Mouse (Mus musculus) right cerebral cortex, postnatal 14 days (tissue): ENCODE results near the gene Lgi1.

Experiments used
- DNase-seq: peaks from one replicate; pipeline ENCODE4 v3.0.0; 2022

The Lgi1 gene

GRCm38 (mm10) chr19:38328010-38328409 lies 63.7 kb downstream of the Lgi1 start:
- DNase-seq = no peak

GRCm38 (mm10) chr19:38329257-38329656 lies 64.9 kb downstream of the Lgi1 start:
- DNase-seq = no peak

GRCm38 (mm10) chr19:38331072-38331471 lies 66.7 kb downstream of the Lgi1 start:
- DNase-seq = no peak

- DNase-seq = no peak
Measured at GRCm38 (mm10) chr19:38332245-38332644, 67.9 kb downstream of the Lgi1 start.

GRCm38 (mm10) chr19:38332820-38333219 lies 68.5 kb downstream of the Lgi1 start:
- no peak for DNase-seq

- DNase-seq = no peak
Measured at GRCm38 (mm10) chr19:38336553-38336952, 72.2 kb downstream of the Lgi1 start.

- DNase-seq = no peak
Measured at GRCm38 (mm10) chr19:38337332-38337731, 73.0 kb downstream of the Lgi1 start.

- no peak for DNase-seq
Measured at GRCm38 (mm10) chr19:38339734-38340133, 75.4 kb downstream of the Lgi1 start.

- DNase-seq = no peak
Measured at GRCm38 (mm10) chr19:38343246-38343645, 78.9 kb downstream of the Lgi1 start.

DNA sequence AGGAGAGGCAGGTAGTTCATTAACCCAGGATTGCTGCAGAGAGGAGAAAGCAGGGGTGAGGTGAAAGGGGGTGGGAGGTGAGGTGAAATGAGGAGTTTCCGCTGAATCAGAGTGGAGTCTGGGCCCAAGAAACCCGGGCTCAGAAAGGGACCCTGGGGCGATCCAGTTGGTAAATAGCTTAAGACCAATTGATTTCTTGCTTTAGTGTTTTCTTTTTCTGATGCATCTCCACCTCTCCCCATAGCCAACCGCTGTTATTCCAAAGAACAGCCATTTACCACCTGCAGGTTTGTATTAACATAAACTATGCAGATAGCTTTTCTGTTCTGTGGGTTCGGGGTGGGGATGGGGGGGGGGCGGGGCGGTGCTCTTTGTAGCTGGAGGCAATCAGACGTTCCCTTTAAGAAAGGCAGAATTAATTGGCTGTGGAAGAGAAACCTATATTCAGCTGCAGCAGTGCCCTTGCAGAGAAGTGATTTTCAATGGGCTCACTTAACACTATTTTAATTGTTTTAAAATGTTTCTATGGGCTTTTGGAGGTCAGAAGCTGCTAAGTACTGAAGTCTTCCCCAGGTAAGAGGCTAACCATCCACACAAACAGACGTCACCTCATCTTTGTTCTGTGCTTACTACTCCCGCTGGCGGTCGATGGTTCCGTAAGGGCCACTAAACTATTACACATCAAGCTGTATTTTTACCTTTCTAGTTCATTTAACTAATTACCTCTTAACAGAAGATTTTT lies 84.1 kb downstream of the Lgi1 start:
- DNase-seq = no peak

DNA sequence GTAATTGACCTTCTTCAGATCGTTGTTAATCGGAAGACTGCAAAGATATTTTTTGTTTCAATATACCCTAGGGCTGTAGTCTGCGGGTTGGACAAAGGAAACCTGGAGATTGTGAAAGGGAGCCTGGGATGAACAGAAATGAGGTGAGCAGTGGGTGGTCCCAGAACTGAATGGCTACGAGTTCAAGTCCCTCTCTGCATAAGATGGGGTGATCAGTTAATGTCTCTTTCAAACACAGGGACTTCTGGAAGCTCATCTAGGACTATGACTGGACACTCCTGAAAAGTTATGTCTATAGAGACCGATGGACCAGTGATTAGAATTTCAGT lies 84.6 kb downstream of the Lgi1 start:
- DNase-seq = no peak

DNA sequence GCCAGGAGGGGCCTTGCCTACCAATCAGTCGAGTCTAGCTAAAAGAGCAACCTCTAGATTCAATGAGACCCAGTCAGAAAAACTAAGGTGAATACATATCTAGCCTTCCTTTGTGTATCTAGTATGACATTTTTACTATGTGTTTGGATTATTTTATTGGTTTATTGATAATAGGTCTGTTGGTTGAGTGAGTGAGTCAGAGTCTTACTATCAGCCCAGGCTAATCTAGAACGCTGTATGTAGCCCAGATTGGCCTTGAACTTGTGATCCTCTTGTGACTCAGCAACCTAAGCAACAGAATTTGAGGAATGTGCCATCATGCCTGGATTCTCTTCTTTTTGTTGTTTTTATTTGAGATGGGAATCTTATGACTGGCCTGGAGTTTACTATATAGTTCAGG lies 86.9 kb downstream of the Lgi1 start:
- no peak for DNase-seq

DNA sequence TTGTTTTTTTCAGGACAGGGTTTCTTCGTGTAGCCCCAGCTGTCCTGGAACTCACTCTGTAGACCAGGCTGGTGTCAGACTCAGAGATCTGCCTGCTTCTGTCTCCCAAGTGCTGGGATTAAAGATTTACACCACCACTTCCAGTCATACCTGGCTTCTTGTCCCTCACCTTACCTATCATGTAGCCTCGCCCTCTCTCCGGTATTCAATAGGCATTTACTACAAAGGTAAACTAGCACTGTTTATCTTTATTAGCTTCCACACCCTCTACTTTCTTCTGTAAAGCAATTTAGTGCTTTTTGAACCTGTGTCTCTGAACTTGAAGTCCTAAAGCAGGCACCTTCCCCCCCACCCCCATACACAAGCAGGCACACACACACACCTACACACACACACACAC lies 87.4 kb downstream of the Lgi1 start:
- DNase-seq = no peak

GRCm38 (mm10) chr19:38352495-38353130 lies 88.3 kb downstream of the Lgi1 start:
- no peak for DNase-seq

GRCm38 (mm10) chr19:38354279-38354678 lies 89.9 kb downstream of the Lgi1 start:
- no peak for DNase-seq

DNA sequence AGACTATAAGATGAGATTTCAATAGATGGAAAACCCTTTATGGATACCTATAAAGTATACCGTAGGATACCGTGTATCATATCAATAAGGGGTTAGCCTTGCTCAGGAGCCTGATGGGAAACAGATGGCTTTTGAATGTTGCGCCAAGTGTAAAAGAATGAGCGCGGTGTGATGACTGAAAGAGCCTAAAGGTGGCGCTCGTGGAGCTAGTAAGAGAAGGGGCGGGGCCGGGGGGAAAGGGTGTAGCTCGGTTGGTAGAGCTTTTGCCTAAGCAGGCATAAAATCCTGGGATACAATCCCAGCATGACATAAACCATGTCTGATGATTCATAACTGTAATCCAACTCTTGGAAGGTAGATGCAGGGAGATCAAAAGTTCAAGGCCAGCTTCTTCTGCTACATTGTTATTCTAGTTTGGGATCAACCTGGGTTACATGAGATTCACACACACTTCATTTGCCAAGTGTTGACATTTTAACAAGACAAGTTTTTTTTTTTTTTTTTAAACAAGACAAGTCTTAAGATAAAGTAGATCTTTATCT lies 90.6 kb downstream of the Lgi1 start:
- DNase-seq = no peak

GRCm38 (mm10) chr19:38356211-38356828 lies 92.0 kb downstream of the Lgi1 start:
- DNase-seq = no peak

DNA sequence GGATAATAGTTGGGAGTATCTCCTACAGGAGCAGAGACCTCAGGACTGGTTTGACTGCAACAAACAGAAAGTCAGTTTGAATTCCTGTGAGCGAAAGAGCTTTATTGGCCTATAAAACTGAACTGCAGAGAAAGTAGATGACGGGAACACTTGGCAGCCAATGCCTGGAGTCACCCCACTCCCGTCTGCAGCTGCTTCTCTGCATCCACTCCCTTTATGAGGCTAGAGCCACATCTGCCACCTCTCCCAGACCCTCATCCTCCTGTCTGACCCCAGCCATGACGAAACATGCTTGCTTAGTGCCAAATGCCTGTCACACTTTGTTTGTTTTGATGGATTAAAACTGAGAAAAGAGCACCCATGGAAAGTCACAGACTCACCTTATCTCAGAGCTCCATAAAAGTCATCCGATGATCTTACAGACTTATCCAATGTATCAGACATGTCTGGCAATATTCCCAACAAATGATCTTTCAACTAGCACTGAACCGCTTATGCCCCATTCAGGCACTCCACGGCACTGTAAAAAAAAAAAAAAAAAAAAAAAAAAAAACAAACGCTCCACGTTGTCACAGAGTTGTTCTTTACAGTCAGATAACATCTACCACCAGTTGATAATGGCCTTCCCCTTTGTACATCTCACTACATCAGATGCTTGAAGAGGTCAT lies 93.8 kb downstream of the Lgi1 start:
- DNase-seq = no peak

DNA sequence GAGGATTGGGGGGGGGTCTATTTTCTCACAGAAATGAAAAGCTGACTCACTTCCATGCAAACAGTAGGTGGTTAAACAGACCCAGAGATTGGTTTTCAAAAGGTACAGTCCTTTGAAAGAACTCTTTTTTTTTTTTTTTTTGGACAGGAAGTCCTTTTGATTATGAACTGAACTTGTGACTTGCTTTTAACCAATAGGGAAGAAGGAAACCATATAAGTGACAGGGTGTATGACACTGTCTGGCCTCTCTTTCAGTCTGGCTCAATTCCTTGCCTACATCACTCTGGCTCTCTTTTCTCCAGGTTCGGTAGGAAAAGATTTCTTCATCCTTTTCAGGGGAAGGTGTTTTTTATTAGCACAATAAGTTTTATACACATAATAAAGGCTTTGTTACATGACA lies 95.0 kb downstream of the Lgi1 start:
- DNase-seq = no peak
